Mouse (Mus musculus) gastrocnemius, adult 2 months (tissue): ENCODE measurements at regions not wholly inside any gene's neighbourhood (a gene's known extent, or its start where the extent isn't known, plus 50 kb on each side); places are given as distances from the start of the nearest gene placed in this dataset.

Experiments
- DNase-seq: peaks from one replicate; pipeline ENCODE4 v3.0.0; 2022
- H3K27ac ChIP-seq: fragments of 200-600 bp; 2 replicates; pipeline ENCODE4 v1.8.1; 2022; ENCODE audit warnings: mild to moderate bottlenecking
- H3K4me3 ChIP-seq: fragments of 200-600 bp; 2 replicates; pipeline ENCODE4 v1.8.1; 2022; ENCODE audit warnings: mild to moderate bottlenecking, moderate library complexity
- CTCF ChIP-seq: fragments of 200-600 bp; IDR thresholded peaks from 2 replicates; pipeline ENCODE4 v1.8.1; 2022; ENCODE audit warnings: antibody characterized with exemption, mild to moderate bottlenecking, moderate library complexity
- intact Hi-C: fragments of 180-260 bp; cut with DNase I; formaldehyde crosslinking; loops from one replicate; pipeline ENCODE4 v1.15.1; 2025

DNA sequence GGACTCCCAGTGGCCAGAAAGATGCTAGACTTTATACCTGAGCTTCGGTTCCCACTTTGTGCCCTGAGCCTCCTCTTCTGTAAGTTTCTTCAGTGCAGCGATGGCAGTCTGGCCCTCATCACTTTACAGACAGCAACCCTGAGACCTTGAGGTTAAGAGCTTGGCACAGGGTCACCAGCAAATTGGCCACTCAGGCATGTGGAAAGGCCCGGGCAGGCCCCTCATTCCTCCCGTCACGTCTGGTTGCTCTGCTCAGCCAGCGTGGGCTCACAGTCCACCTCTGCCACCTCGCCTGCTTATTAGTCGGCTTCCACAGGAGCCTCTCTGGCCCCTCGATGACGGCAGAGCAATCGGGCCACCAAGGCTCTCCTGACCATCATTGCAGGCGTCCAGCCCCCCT lies 191.5 kb upstream of the Mvb12b start:
- intact Hi-C loops: no loop called here
- no peak for TF ChIP-seq CTCF
- no peak overlapping the region for H3K27ac ChIP-seq

DNA sequence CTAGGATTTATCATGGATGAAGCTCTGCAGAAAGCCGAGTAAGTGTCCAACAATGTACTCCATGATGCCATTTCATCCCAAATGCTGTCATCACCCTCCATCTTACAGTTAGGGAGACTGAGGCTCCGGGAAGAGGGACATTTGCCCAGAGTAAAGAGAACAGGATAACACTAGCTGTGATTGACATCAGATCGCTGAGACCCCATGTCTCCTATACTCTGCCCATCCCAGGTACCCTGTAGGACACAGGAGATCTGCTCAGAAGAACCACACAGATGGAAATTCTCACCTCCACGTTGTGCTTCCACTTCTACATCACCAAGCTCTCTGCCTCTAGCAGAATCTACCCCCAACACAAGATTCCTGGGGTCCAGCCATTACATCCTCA lies 191.1 kb upstream of the Mvb12b start:
- TF ChIP-seq CTCF: no peak
- intact Hi-C loops: no loop called here
- DNase-seq: no peak

More for the DNA sequence above, 191.5 kb upstream of the Mvb12b start:
- H3K4me3 ChIP-seq: no peak overlapping the region
- no peak for DNase-seq

DNA sequence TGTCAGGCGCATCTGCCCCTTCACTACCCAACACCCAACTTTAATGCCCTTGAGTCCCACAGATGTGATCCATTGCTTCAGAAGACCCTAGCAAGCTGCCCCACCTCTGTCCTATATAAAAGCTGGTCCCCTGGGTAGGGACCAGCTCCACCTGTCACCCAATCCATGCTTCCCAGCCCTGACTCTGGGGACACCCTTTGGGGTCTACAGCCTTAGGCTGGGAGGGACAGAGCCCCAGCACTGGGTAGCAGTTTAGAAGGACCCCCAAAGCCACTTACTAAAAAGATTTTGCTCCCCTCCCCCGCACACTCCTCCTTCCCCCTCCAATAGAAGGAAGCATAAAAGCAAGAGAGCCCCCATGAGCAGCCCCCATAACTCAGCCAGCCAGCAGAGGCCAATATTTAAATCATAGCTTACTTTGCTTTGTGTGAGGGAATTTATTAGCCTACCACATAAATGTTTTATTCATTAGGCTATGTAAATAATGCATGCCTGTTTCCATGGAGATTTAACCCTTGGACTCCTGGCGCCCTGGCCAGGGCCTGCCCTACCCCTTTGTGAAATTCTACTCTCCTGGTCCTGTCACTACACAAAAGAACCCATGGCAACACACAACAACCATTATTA lies 190.6 kb upstream of the Mvb12b start:
- H3K27ac ChIP-seq: no peak overlapping the region
- DNase-seq: no peak
- intact Hi-C loops: no loop called here
- TF ChIP-seq CTCF: no peak
- no peak overlapping the region for H3K4me3 ChIP-seq

More for the DNA sequence above, 191.1 kb upstream of the Mvb12b start:
- Histone ChIP-seq H3K27ac (no peak overlapping the region), H3K4me3 (no peak overlapping the region)

DNA sequence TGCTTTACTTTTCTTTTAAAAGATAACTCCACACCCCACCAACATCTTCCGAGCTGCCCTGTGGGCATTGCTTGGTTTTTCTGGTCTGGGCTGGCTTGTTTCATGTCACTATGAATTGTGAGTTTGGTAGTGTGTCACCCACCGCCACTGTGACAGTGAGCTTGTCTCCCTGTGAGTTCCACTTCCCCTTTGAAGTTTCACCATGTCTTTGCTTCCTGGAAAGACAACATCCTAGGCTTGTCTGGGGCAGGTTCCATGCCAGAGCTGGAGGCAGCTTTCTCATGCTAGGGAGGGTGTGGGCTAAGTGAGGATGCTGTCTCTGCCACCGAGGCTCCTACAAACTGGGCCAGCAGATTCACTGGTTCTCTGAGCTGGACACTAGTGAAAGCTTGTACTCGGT lies 188.6 kb upstream of the Mvb12b start:
- intact Hi-C loops: no loop called here
- Histone ChIP-seq H3K4me3 (no peak overlapping the region), H3K27ac (no peak overlapping the region)
- TF ChIP-seq CTCF: no peak
- DNase-seq: no peak

DNA sequence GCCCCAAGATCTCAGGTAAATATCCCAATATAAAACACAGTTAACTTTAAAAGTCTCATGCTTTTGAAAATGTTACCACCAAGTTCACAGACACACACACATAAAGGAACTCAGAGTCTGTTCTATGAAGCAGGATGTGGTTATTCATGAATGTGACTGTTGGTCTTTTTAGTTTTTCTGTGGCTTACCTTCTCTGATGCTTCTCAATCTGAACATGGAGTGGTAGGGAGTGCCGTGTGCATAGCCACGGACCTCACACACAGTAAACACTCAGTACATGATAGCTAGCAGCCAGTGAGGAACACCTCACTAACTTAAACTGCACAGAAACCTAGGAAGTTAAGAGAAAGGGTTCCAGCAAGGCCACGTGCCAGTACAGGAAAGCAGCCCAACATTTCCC lies 186.3 kb upstream of the Mvb12b start:
- intact Hi-C loops: no loop called here
- no peak for TF ChIP-seq CTCF
- no peak for DNase-seq
- H3K4me3 ChIP-seq: no peak overlapping the region
- H3K27ac ChIP-seq: no peak overlapping the region

DNA sequence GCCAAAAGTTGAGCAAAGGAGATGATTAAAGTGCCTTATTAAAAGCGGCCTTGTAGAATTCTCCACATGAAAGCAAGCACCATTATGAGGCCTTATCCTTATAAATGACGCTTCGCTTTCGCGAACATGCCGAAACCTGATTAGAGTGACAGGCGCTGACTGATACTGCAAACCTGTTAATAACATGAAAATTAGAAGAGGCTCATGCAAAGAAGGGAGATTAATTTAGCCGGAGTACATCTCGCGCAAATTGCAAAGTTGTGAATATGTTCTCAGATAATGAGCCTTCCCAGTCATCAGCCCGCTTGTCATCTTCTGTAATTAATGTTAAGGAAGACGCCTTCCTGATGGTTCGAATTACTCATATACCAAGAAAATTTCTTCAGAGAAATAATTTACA lies 177.8 kb upstream of the Mvb12b start:
- intact Hi-C loops: no loop called here
- H3K27ac ChIP-seq: no peak overlapping the region
- DNase-seq: no peak
- no peak for TF ChIP-seq CTCF
- no peak overlapping the region for H3K4me3 ChIP-seq

DNA sequence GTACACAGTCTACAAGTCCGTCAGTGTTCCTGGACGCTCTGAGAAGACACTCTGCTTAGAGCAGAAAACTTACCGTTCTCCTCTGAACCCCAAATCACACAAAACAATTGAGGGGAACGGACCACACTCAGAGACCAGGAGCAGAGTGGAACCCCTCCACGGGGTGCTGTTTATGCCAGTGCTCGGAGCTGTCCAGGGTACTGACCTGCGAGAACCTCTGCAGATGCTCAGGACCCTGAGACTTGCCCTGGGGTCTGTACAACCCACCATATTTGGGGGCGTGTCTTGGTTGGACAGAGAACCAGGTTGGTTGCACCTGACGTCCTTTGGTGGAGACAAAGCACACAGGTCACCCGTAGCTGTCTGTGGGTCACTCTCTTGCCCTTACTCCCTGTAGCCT lies 177.3 kb upstream of the Mvb12b start:
- DNase-seq: no peak
- H3K27ac ChIP-seq: no peak overlapping the region
- intact Hi-C loops: no loop called here
- no peak overlapping the region for H3K4me3 ChIP-seq
- no peak for TF ChIP-seq CTCF

DNA sequence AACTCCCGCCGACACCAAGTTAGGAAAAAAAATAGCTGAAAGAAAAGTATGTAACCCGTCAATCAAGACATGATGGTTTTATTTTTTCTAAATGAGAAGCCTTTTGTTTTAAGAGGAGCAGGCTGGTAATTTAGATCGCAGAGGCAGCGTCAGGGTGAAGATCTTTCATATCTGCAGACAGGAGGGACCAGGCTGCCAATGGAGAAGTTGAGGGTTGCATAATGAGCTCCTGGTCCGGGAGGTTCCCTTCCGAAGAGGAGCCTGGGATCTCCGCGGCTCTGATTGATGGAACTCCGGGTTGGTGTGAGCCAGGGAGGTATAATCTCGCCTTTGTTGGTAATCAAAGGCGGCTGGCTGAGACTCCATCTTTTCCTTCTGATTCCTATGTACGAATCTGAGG lies 168.8 kb upstream of the Mvb12b start:
- DNase-seq: no peak
- intact Hi-C loops: no loop called here
- TF ChIP-seq CTCF: no peak
- no peak overlapping the region for H3K27ac ChIP-seq
- H3K4me3 ChIP-seq: no peak overlapping the region

DNA sequence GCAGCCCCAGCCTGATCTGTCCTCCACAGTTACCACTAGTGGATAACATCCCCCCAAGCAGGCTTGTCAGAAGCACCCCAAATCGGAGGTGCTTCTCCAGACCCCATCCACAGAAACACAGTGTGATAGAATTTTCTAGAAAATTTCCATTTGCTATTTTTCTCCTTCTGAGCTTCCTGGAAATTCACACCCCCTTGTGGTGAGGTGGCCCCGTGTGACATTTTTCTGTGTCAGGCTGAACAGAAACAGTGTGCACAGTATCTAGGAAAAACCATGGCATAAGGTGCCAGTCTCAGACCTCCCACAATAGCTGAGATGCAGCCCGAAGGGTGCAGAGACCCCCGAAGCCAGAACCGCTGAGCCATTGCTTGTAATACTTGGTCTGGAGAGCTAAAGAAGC lies 155.3 kb upstream of the Mvb12b start:
- H3K4me3 ChIP-seq: no peak overlapping the region

DNA sequence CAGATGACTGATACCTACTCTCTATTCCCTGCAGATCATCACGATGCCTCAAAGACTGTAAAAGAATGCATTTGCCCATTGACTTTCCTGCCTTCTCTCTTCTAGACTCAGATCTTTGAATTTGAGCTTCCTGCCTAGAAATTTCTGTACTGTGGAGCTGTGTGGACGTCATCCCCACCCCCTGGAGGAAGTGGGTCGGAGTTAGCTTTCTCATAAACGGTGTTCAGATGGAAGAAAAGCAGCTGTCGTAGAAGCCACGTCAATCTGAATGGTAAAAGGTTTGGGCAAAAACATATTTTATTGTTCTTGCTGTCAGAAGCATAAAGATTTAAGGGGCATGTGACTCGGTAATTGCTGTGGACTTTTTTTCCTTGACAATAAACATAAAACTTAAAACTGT lies 154.6 kb upstream of the Mvb12b start:
- no peak overlapping the region for H3K27ac ChIP-seq
- H3K4me3 ChIP-seq: no peak overlapping the region
- no peak for TF ChIP-seq CTCF
- intact Hi-C loops: no loop called here
- no peak for DNase-seq

More for the DNA sequence above, 155.3 kb upstream of the Mvb12b start:
- no peak overlapping the region for H3K27ac ChIP-seq
- no peak for DNase-seq
- intact Hi-C loops: no loop called here
- no peak for TF ChIP-seq CTCF

DNA sequence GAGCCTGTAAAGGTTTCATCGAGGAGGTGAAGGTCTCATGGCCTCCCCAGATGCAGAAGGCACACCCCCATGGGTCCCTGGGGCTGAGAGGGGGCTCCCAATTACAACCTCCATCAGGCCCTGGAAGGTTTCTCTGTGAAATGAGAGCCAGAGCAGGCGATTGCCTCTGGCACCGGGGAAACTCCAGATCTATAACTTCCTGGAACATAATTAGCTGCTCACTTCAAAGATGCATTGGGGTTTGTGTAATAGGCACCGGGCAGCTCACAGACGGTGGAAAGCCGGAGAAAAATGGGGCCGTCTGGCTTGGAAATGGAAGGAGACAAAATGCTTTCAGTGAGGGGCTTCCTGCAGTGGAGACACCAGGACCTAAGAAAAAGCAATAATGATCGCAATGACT lies 151.2 kb upstream of the Mvb12b start:
- TF ChIP-seq CTCF: no peak
- intact Hi-C loops: no loop called here
- no peak for DNase-seq
- Histone ChIP-seq H3K4me3 (no peak overlapping the region), H3K27ac (no peak overlapping the region)

DNA sequence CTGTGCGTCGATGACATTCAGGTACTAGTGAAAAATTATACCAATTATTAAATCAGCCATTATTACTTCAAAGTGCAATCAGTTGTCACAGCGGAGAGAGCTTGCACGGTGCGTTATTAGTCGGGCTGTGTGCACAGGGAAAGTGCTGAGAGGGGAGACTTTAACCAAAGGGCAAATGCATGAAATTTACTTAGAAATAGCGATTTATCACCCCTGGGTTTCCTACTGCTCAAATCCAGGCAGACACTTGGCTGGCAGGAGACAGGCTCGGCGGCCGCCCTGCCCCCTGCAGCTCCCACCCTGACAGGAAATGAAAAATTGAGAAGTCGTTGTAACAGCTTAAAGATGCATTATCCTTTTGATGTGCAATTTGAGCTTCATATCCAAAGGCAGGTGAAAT lies 145.5 kb upstream of the Mvb12b start:
- intact Hi-C loops: no loop called here
- DNase-seq: no peak
- TF ChIP-seq CTCF: no peak
- no peak overlapping the region for H3K4me3 ChIP-seq
- no peak overlapping the region for H3K27ac ChIP-seq

DNA sequence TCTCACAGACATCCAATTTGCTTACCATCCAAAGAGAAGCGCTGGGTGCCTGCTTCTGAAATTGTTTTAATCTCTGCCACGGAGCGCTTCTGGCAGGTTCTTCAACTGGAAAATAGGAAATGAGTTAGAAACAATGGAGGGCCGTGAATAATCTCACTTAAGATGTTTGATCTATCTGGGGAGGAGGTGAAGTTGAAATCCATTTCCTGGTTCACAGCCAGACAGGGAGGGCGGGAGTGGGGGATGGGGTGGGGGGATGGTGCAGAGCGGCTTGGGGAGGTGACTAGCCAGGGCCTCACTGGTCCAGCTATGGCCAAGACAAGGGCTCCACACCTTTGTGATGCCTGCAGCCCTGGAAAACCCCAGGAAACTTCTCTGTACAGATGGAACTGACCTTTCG lies 143.7 kb upstream of the Mvb12b start:
- no peak for TF ChIP-seq CTCF
- DNase-seq: no peak
- intact Hi-C loops: no loop called here
- H3K27ac ChIP-seq: no peak overlapping the region
- H3K4me3 ChIP-seq: no peak overlapping the region

DNA sequence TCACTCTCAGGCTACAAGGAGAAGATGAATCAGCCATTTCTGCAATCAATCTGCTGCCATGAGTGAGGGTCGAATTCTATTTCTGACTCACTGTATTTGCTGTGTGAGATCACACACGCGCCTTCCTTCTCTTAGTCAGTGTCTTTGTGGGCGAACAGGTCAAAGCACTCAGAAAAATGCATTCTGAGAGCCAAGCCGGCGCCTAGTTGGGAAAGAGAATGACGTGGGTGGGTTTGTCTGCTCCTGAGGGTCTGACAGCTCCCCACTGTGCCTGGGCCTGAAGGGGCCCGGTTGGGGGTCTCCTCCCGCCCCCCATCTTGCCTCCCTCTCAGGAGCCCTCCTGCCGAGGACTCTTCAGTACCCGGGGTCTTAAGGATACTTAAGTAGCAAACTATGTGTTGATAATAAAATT lies 143.3 kb upstream of the Mvb12b start:
- no peak for DNase-seq
- intact Hi-C loops: no loop called here
- Histone ChIP-seq H3K4me3 (no peak overlapping the region), H3K27ac (no peak overlapping the region)
- no peak for TF ChIP-seq CTCF

DNA sequence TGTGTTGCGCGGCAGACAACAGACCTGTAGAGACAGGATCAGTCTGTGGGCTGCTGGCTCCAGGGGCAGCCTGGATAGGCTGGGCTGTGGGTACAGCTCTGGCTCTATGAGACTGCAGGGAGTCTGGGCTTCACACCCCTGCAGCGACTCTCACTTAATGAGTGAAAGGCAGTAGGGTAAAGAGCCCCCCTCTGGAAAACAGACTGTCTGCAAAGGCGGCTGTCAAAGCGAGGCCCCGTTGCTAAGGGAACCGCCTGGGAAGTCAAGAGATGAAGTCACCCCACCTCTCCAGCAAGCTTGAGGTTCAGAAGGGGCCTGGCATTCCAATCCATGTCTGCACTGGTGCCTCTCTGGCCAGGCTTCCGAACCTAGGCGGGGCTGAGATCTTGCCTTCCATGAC lies 139.7 kb upstream of the Mvb12b start:
- no peak for TF ChIP-seq CTCF
- DNase-seq: no peak
- intact Hi-C loops: no loop called here
- H3K4me3 ChIP-seq: no peak overlapping the region
- no peak overlapping the region for H3K27ac ChIP-seq
